8 mouse cellular contexts compared by ENCODE assay signal in the genomic region with DNA sequence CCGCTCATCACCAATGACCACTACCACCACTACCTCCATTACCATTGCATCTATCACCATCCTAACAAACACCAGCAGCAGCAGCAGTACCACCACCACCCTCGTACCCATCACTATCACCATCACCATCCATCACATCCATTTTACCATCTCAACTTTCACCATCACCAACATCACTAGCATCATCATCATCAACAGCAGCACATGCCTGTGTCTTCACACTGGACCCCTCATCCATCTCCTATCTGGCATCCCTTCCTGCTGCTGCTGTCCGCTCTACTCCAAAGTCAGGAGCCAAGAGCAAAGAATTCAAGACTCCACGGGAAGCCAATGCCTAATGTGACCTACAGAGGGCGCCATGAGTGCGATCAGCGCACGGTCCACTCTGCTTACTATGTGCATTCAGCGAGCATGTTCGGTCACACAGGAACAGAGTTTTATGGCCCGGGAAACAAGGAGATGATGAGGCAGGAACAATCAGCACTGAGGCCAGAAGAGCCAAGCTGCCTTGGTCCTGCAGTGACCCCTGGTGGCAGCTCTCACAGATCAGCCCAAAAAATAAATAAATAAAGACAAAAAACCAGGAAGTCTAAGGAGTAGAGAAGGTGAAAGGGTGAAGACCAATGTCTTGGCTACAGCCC.
A peak's percentile ranks its signal among the peaks of the same experiment; 100 is the strongest.
DNase-seq lines count a peak whose midpoint lies in the region; ATAC-seq and TF ChIP-seq lines count a peak whose summit lies in the region.

No protein-coding gene starts in this region.

- no peak overlapping the region for H3K27ac ChIP-seq in forebrain, postnatal 0 days (ENCODE audit: low read depth, low read length)
- no peak overlapping the region for H3K27ac ChIP-seq in forebrain, embryonic 15.5 days (replicated peaks)

- H3K36me3 ChIP-seq in forebrain, postnatal 0 days (ENCODE audit: insufficient read depth): peaks cover 29% of the 10 kb centered on the region
- H3K36me3 ChIP-seq in forebrain, embryonic 15.5 days: peaks cover 25% of the 10 kb centered on the region

- no peak overlapping the region for H3K9ac ChIP-seq in forebrain, postnatal 0 days
- H3K9ac ChIP-seq in forebrain, embryonic 15.5 days (replicated peaks): no peak overlapping the region

- H3K27me3 ChIP-seq in forebrain, postnatal 0 days (ENCODE audit: insufficient read depth, low read length): no peaks in the 10 kb centered on the region
- H3K27me3 ChIP-seq in forebrain, embryonic 15.5 days: no peaks in the 10 kb centered on the region

- WGBS in forebrain, postnatal 0 days: 63% methylated on average over 11 of the region's 11 CpGs
- 61% methylated on average over 11 of the region's 11 CpGs for WGBS in forebrain, embryonic 15.5 days

- no peak for ATAC-seq in forebrain, postnatal 0 days
- no peak for ATAC-seq in forebrain, embryonic 15.5 days (replicated peaks)
- peak; percentile 52 for ATAC-seq in megakaryocyte progenitor cell, adult 5-6 weeks (replicated peaks; ENCODE audit: poor library complexity)

- intact Hi-C loops in heart, postnatal 25 days (cut with DNase I): loop anchor here (2.0 to 5.0 kb wide), 5 partner anchors 40 to 206 kb away; no protein-coding TSS in a partner anchor

- peak; percentile 59 for DNase-seq in forebrain, postnatal 0 days
- DNase-seq in NIH3T3 (ENCODE audit: low read depth): peak; percentile 62
- DNase-seq in cerebellum, postnatal 10 days: peak; percentile 84 to 87
- DNase-seq in heart, postnatal 25 days (ENCODE audit: low spot score): peak; percentile 44
- peak; percentile 34 to 35 for DNase-seq in layer of hippocampus, postnatal 36 days
- DNase-seq in spleen, postnatal 4 days (ENCODE audit: low spot score in 2 of 2): peak; percentile 45 to 79

- H3K4me3 ChIP-seq in forebrain, postnatal 0 days (ENCODE audit: low read depth, low read length): no peak overlapping the region
- no peak overlapping the region for H3K4me3 ChIP-seq in forebrain, embryonic 15.5 days

- TF ChIP-seq CTCF in forebrain, postnatal 0 days (IDR thresholded peaks at IDR 0.05; ENCODE audit: low read depth): peak; percentile 80

- H3K4me2 ChIP-seq in forebrain, postnatal 0 days (ENCODE audit: low read depth): no peak overlapping the region
- no peak overlapping the region for H3K4me2 ChIP-seq in forebrain, embryonic 15.5 days (replicated peaks)

- H3K4me1 ChIP-seq in forebrain, postnatal 0 days (ENCODE audit: insufficient read depth): peaks cover 14% of the 10 kb centered on the region
- peaks cover 46% of the 10 kb centered on the region for H3K4me1 ChIP-seq in forebrain, embryonic 15.5 days

- H3K9me3 ChIP-seq in forebrain, postnatal 0 days (ENCODE audit: low read length): no peaks in the 10 kb centered on the region
- H3K9me3 ChIP-seq in forebrain, embryonic 15.5 days: no peaks in the 10 kb centered on the region

Comparison
In these comparisons a context has a peak if more than half of its experiments do, and no peak if none do; other contexts are left out.
1. DNase-seq: peak in every context shown above with its lines; median percentile 86 in cerebellum, postnatal 10 days; 62 in NIH3T3; 62 in spleen, postnatal 4 days; 59 in forebrain, postnatal 0 days; 44 in heart, postnatal 25 days; 34 in layer of hippocampus, postnatal 36 days.